ENCODE assay signal across 8 mouse cellular contexts in the genomic region with DNA sequence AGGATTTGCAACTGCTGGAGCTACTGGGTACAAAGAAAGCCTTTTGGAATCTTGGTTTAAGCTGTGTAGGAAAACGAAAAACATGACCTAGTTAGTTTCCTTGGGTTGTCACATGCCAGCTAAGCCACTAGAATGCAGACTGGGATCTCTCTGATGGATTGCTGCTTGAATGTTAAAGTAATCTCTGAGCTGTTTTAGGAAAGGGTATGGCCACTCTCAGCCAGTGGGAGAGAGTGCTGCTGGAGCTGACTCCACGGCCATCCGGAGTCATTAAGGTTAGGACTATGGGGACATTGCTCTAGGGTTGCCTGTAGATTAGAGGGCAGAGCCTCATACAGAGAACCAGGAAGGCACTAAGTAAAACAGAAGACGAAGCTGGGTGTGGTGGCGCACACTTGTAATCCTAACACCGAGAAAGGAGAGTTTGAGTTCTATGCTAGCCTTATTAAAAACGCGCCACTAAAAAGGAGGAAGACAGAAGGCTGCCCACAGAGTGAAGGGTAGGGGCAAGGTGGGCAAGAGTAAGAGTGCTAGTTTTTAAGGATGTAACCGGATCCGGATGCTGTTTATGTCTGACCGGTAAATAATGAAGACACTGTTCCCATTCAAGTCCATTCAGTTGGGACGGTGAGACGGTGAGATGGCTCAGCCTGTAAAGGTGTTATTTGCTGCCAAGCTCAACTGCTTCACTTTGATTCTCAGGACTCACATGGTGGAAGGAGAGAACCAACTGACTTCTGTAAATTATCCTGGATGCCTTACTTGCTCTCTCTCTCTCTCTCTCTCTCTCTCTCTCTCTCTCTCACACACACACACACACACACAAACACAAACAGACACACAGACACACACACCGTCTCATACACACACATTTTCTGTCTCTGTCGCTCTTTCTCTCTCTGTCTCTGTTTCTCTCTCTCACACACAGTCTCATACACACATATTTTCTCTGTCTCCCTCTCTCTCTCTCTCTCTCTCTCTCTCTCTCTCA. TPM values are rescaled to one million over a fixed set of nuclear protein-coding genes. Genes with fewer than 3 reads are reported as not detected.
A peak's percentile ranks its signal among the peaks of the same experiment; 100 is the strongest.
DNase-seq lines count a peak whose midpoint lies in the region; ATAC-seq and TF ChIP-seq lines count a peak whose summit lies in the region.

No protein-coding gene starts in this region.

- WGBS in spleen, adult 2 months = 31% methylated on average over 15 of the region's 15 CpGs
- WGBS in midbrain, embryonic 12.5 days = 32% methylated on average over 15 of the region's 15 CpGs

- H3K27ac ChIP-seq in spleen, adult 2 months (ENCODE audit: insufficient read depth, low read length) = peak overlapping the region; percentile 95
- H3K27ac ChIP-seq in midbrain, embryonic 12.5 days (replicated peaks) = peak overlapping the region; percentile 96

- no peaks in the 10 kb centered on the region for H3K36me3 ChIP-seq in spleen, adult 2 months (ENCODE audit: control insufficient read depth, insufficient read depth, low read length)
- H3K36me3 ChIP-seq in midbrain, embryonic 12.5 days = no peaks in the 10 kb centered on the region

- TF ChIP-seq CTCF in spleen, adult 2 months (IDR thresholded peaks at IDR 0.05; ENCODE audit: extremely low read depth, insufficient read depth, insufficient read length, insufficient replicate concordance) = no peak

- H3K9me3 ChIP-seq in midbrain, embryonic 12.5 days = no peaks in the 10 kb centered on the region

- peak overlapping the region; percentile 78 for H3K4me3 ChIP-seq in spleen, adult 2 months (ENCODE audit: extremely low read depth, insufficient read depth, insufficient read length)
- peak overlapping the region; percentile 33 for H3K4me3 ChIP-seq in midbrain, embryonic 12.5 days

- peak; percentile 28 for ATAC-seq in granulocyte monocyte progenitor cell, adult 5-6 weeks (replicated peaks; ENCODE audit: poor library complexity, severe bottlenecking)
- ATAC-seq in midbrain, embryonic 12.5 days (ENCODE audit: low FRiP score, low read depth) = peak; percentile 57

- intact Hi-C loops in gastrocnemius, postnatal 36 days (cut with DNase I) = loop anchor here (2.0 kb wide), 1 partner anchor 35 kb away; no protein-coding TSS in a partner anchor

- H3K4me2 ChIP-seq in midbrain, embryonic 12.5 days (replicated peaks) = peak overlapping the region; percentile 57

- no peak for DNase-seq in spleen, adult 2 months (ENCODE audit: low read depth in 1 of 2, low spot score in 2 of 2)
- DNase-seq in spleen, adult 12 weeks (ENCODE audit: low spot score) = no peak
- DNase-seq in c-Kit-positive CD71-positive TER-119-positive erythroid progenitor cells, embryonic 14.5 days (ENCODE audit: low spot score) = peak; percentile 44
- peak; percentile 24 to 29 for DNase-seq in kidney, postnatal 36 days
- peak; percentile 47 for DNase-seq in thymus, postnatal 25 days
- no peak for DNase-seq in gastrocnemius, postnatal 36 days

- peaks cover 4% of the 10 kb centered on the region; the same call in 1 of the 2 replicates for H3K4me1 ChIP-seq in spleen, adult 2 months (ENCODE audit: control insufficient read depth, insufficient read depth, insufficient read length)
- H3K4me1 ChIP-seq in midbrain, embryonic 12.5 days = peaks cover 13% of the 10 kb centered on the region

- peak overlapping the region; percentile 48 for H3K9ac ChIP-seq in midbrain, embryonic 12.5 days (replicated peaks)

- no peaks in the 10 kb centered on the region for H3K27me3 ChIP-seq in spleen, adult 2 months (ENCODE audit: control insufficient read depth, insufficient read depth, low read length)
- peaks cover 32% of the 10 kb centered on the region for H3K27me3 ChIP-seq in midbrain, embryonic 12.5 days

- TF ChIP-seq POLR2A in spleen, adult 2 months (IDR thresholded peaks at IDR 0.05; ENCODE audit: low read depth, low read length) = no peak

RNA-seq across cellular contexts. Expression of gene Ddx3x, which starts 37.3 kb away (rescaled TPM):
- polyA plus RNA-seq in spleen, adult 2 months (2012; rRNA removed) = 9.3 and 12.1 TPM in 2 replicates
- total RNA-seq in granulocyte monocyte progenitor cell, adult 5-6 weeks (2014; fragmentation: Nextera tagmentation) = 150 and 178 TPM in 2 replicates
- 451 and 491 TPM in 2 replicates for total RNA-seq in granulocyte monocyte progenitor cell, adult 5-6 weeks (2017)
- 175 and 179 TPM in 2 replicates for polyA plus RNA-seq in midbrain, embryonic 12.5 days (2016; fragmentation: Nextera tagmentation; extraction: Ambion mirVana)
- total RNA-seq in gastrocnemius, postnatal 36 days (2021) = 100 to 1,000 TPM in 1 of 2 experiments, 10 to 100 TPM in 1; 91.8 to 165 TPM

Comparison
In these comparisons a context has a peak if more than half of its experiments do, and no peak if none do; other contexts are left out.
1. DNase-seq: peak in c-Kit-positive CD71-positive TER-119-positive erythroid progenitor cells, embryonic 14.5 days (single experiment), kidney, postnatal 36 days (2 of 2) and thymus, postnatal 25 days (single experiment); none in spleen, adult 2 months (0 of 2), spleen, adult 12 weeks (single experiment) and gastrocnemius, postnatal 36 days (0 of 2).